Mouse (Mus musculus) stomach, postnatal 0 days (tissue): ENCODE measurements around the gene Gm28539.

ENCODE experiments used
- CTCF ChIP-seq: IDR thresholded peaks from 2 replicates; pipeline ENCODE4 v1.5.1; 2016; ENCODE audit warnings: antibody characterized with exemption, low read depth, mild to moderate bottlenecking, moderate library complexity
- EP300 ChIP-seq: optimal IDR thresholded peaks from 2 replicates; pipeline ENCODE3; 2016; ENCODE audit warnings: antibody characterized with exemption

DNA sequence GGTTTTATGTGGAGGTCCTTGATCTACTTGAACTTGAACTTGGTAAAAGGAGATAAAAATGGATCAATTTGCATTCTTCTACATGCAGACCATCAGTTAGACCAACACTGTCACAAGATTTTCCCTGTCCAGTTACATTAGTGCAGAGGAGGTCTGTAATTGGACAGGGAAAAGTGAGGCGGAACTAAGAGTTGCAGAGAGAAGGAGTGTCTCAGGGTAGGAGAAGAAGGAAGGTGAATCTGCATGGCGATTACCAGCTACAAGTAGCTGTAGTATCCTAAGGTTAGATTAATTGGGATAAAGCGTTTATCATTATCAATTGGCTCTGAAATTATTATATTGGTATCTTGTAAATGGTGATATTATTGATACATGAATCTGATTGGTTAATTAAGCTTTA lies 150.0 kb downstream of the Gm28539 start:
- TF ChIP-seq EP300 (no peak), CTCF (no peak)
